Mouse (Mus musculus) lung, postnatal 0 days (tissue): ENCODE data around the gene Tmem129. TPM values are rescaled to one million over a fixed set of nuclear protein-coding genes. Genes with fewer than 3 reads are reported as not detected.
A peak's percentile ranks its signal among the peaks of the same experiment; 100 is the strongest.

Source experiments
- ATAC-seq: fragments of 200-750 bp; cut with Nextera tagmentation; 2 replicates; pipeline ENCODE4 v1.8.0; 2017; ENCODE audit warnings: moderate library complexity
- DNase-seq: peaks from one replicate; pipeline ENCODE4 v3.0.0-alpha.2; 2016; ENCODE audit warnings: low spot score
- H3K27ac ChIP-seq: fragments of 300-500 bp; sonication (generic); 2 replicates; pipeline ENCODE4 v1.5.1; 2014; ENCODE audit warnings: antibody characterized with exemption, mild to moderate bottlenecking, low read length, mixed read lengths
- H3K27me3 ChIP-seq: fragments of 300-500 bp; sonication (generic); replicated peaks from 2 replicates; pipeline ENCODE4 v1.6.1; 2014; ENCODE audit warnings: low read length, mixed read lengths; ENCODE audit not compliant: insufficient read depth
- H3K36me3 ChIP-seq: fragments of 300-500 bp; sonication (generic); 2 replicates; pipeline ENCODE4 v1.6.1; 2014; ENCODE audit warnings: low read length, mixed read lengths; ENCODE audit not compliant: insufficient read depth
- H3K4me1 ChIP-seq: fragments of 300-500 bp; sonication (generic); 2 replicates; pipeline ENCODE4 v1.6.1; 2014; ENCODE audit warnings: antibody characterized with exemption, low read depth, low read length, mixed read lengths; ENCODE audit not compliant: insufficient read depth
- H3K4me2 ChIP-seq: fragments of 300-500 bp; sonication (generic); replicated peaks from 2 replicates; pipeline ENCODE4 v1.6.1; 2014; ENCODE audit warnings: low read depth, mild to moderate bottlenecking, low read length, moderate library complexity, mixed read lengths
- H3K4me3 ChIP-seq: fragments of 300-500 bp; sonication (generic); 2 replicates; pipeline ENCODE4 v1.5.1; 2014; ENCODE audit warnings: low read depth, low read length
- H3K9ac ChIP-seq: fragments of 300-500 bp; sonication (generic); replicated peaks from 2 replicates; pipeline ENCODE4 v1.6.1; 2014; ENCODE audit warnings: low read depth, mild to moderate bottlenecking
- H3K9me3 ChIP-seq: fragments of 300-500 bp; sonication (generic); 2 replicates; pipeline ENCODE4 v1.6.1; 2016; ENCODE audit warnings: low read length, mixed read lengths
- CTCF ChIP-seq: IDR thresholded peaks from 2 replicates; pipeline ENCODE4 v1.5.1; 2016; ENCODE audit warnings: antibody characterized with exemption, mild to moderate bottlenecking
- EP300 ChIP-seq: IDR thresholded peaks from 2 replicates; pipeline ENCODE4 v1.6.1; 2016; ENCODE audit warnings: antibody characterized with exemption, mild to moderate bottlenecking, control low read depth
- WGBS: fragments of 180-500 bp; shearing (Covaris S2); extraction: QIAGEN DNeasy Blood & Tissue Kit; methylation state at CpG from one replicate; pipeline ENCODE4 v1.1.7; 2014; 5-methylcytosine and 5-hydroxymethylcytosine counted together
- polyA plus RNA-seq: library from polyadenylated mRNA; unstranded; fragments of >200 nt; fragmentation: Nextera tagmentation; extraction: Ambion mirVana; gene quantifications from 2 replicates; pipeline ENCODE4 v1.2.1, GENCODE M21; 2015

Tmem129 gene
- polyA plus RNA-seq, 1 experiment from 2014 or later = 25.1 TPM

GRCm38 (mm10) chr5:33637606-33638350 is 20.4 kb downstream of the Tmem129 start:
- no peaks in the 10 kb centered on the region for H3K27me3 ChIP-seq
- no peak overlapping the region for H3K4me3 ChIP-seq
- 77% methylated on average over 3 of the region's 3 CpGs for WGBS
- no peak overlapping the region for H3K9ac ChIP-seq
- TF ChIP-seq CTCF = no peak
- no peak for TF ChIP-seq EP300
- peaks cover 9% of the 10 kb centered on the region; the same call in 1 of the 2 replicates for H3K36me3 ChIP-seq
- H3K9me3 ChIP-seq = no peaks in the 10 kb centered on the region
- ATAC-seq (no peak), DNase-seq (no peak)
- H3K4me1 ChIP-seq = no peaks in the 10 kb centered on the region
- H3K27ac ChIP-seq = no peak overlapping the region
- no peak overlapping the region for H3K4me2 ChIP-seq

GRCm38 (mm10) chr5:33635361-33635760 is 22.9 kb downstream of the Tmem129 start:
- TF ChIP-seq CTCF (no peak), EP300 (no peak)
- H3K27me3 ChIP-seq = no peaks in the 10 kb centered on the region
- H3K36me3 ChIP-seq = peaks cover 2% of the 10 kb centered on the region; the same call in 1 of the 2 replicates
- H3K4me1 ChIP-seq = peaks cover 3% of the 10 kb centered on the region; the same call in 1 of the 2 replicates
- no peak overlapping the region for H3K4me3 ChIP-seq
- no peak overlapping the region for H3K4me2 ChIP-seq
- no peak for DNase-seq
- 86% methylated on average over 3 of the region's 3 CpGs for WGBS
- H3K27ac ChIP-seq = no peak overlapping the region
- H3K9me3 ChIP-seq = no peaks in the 10 kb centered on the region
- no peak for ATAC-seq
- no peak overlapping the region for H3K9ac ChIP-seq

GRCm38 (mm10) chr5:33632526-33632925 is 25.7 kb downstream of the Tmem129 start:
- no peak for DNase-seq
- no peaks in the 10 kb centered on the region for H3K27me3 ChIP-seq
- H3K4me3 ChIP-seq = no peak overlapping the region
- H3K9ac ChIP-seq = no peak overlapping the region
- no peak for ATAC-seq
- 82% methylated on average over 1 of the region's 1 CpGs for WGBS
- no peaks in the 10 kb centered on the region for H3K9me3 ChIP-seq
- H3K4me1 ChIP-seq = peaks cover 8% of the 10 kb centered on the region; the same call in 1 of the 2 replicates
- no peak for TF ChIP-seq CTCF
- TF ChIP-seq EP300 = no peak
- no peak overlapping the region for H3K4me2 ChIP-seq
- no peak overlapping the region for H3K27ac ChIP-seq
- H3K36me3 ChIP-seq = peaks cover 2% of the 10 kb centered on the region; the same call in 1 of the 2 replicates

- Histone ChIP-seq H3K4me1 (peaks cover 8% of the 10 kb centered on the region; the same call in 1 of the 2 replicates), H3K4me2 (peak overlapping the region; percentile 91; the same call in 1 of the 2 replicates), H3K9me3 (no peaks in the 10 kb centered on the region), H3K4me3 (peak overlapping the region; percentile 80; the same call in 1 of the 2 replicates), H3K27me3 (no peaks in the 10 kb centered on the region), H3K27ac (peak overlapping the region; percentile 82), H3K36me3 (no peaks in the 10 kb centered on the region), H3K9ac (0 out of 2 replicates have a peak overlapping the region, but pooled peaks have one; percentile 48)
- ATAC-seq (no peak), DNase-seq (peak; percentile 15)
- TF ChIP-seq EP300 (no peak), CTCF (no peak)
- 52% methylated on average over 4 of the region's 4 CpGs for WGBS
Observed at GRCm38 (mm10) chr5:33630615-33631014, 27.6 kb downstream of the Tmem129 start.

- Histone ChIP-seq H3K4me2 (peak overlapping the region; percentile 91), H3K4me1 (peaks cover 8% of the 10 kb centered on the region; the same call in 1 of the 2 replicates), H3K9me3 (no peaks in the 10 kb centered on the region), H3K36me3 (no peaks in the 10 kb centered on the region), H3K27ac (peak overlapping the region; percentile 82), H3K4me3 (peak overlapping the region; percentile 80), H3K9ac (peak overlapping the region; percentile 48), H3K27me3 (no peaks in the 10 kb centered on the region)
- no peak for TF ChIP-seq EP300
- TF ChIP-seq CTCF = no peak
- DNase-seq = peak; percentile 77
- WGBS = 2% methylated on average over 9 of the region's 9 CpGs
- ATAC-seq = peak; percentile 40
Observed at GRCm38 (mm10) chr5:33630061-33630460, 28.2 kb downstream of the Tmem129 start.

GRCm38 (mm10) chr5:33629301-33629987 is 28.8 kb downstream of the Tmem129 start, which contains the start of the genes Fam53a and Gm9903:
Gene Fam53a (minus strand): TSS chr5:33629635.
Gene Gm9903 (plus strand): TSS chr5:33629925.
- Histone ChIP-seq H3K4me1 (peaks cover 8% of the 10 kb centered on the region; the same call in 1 of the 2 replicates), H3K9me3 (no peaks in the 10 kb centered on the region), H3K27me3 (no peaks in the 10 kb centered on the region), H3K4me3 (peak within 1 kb of the TSS; percentile 80), H3K36me3 (no peaks in the 10 kb centered on the region), H3K27ac (peak within 1 kb of the TSS; percentile 93), H3K9ac (peak within 1 kb of the TSS; percentile 79), H3K4me2 (peak within 1 kb of the TSS; percentile 91)
- ATAC-seq (peak; percentile 98), DNase-seq (peak; percentile 98)
- 2% methylated on average over 93 of the region's 99 CpGs for WGBS
- TF ChIP-seq CTCF (peak; percentile 39), EP300 (no peak)
